Mouse (Mus musculus): ENCODE measurements at regions not wholly inside any gene's neighbourhood (a gene's known extent, or its start where the extent isn't known, plus 50 kb on each side); places are given as distances from the start of the nearest gene placed in this dataset.

GRCm38 (mm10) chr11:109032729-109033128, 111.4 kb downstream of the E030025P04Rik start:
- H3K9ac ChIP-seq (ENCODE audit: low read length), result no peak overlapping the region
- H3K27ac ChIP-seq (ENCODE audit: low read depth, low read length), result no peak overlapping the region
- H3K4me3 ChIP-seq (ENCODE audit: low read depth, low read length), result no peak overlapping the region
- peaks cover 7% of the 10 kb centered on the region for H3K4me1 ChIP-seq (ENCODE audit: control insufficient read depth, insufficient read depth, low read length)
- no peaks in the 10 kb centered on the region for H3K36me3 ChIP-seq (ENCODE audit: control insufficient read depth, insufficient read depth, low read length)
- DNase-seq (ENCODE audit: low spot score), result peak; percentile 82
- WGBS, result 9% methylated on average over 6 of the region's 6 CpGs
- H3K4me2 ChIP-seq (ENCODE audit: low read length), result no peak overlapping the region
- no peaks in the 10 kb centered on the region for H3K9me3 ChIP-seq (replicated peaks; ENCODE audit: control insufficient read depth, low read length)
- H3K27me3 ChIP-seq (replicated peaks; ENCODE audit: control insufficient read depth, insufficient read depth, low read length), result no peaks in the 10 kb centered on the region
- ATAC-seq, result peak; percentile 74

- no peak overlapping the region for H3K4me3 ChIP-seq (ENCODE audit: low read depth, low read length)
- no peak for ATAC-seq
- no peaks in the 10 kb centered on the region for H3K36me3 ChIP-seq (ENCODE audit: control insufficient read depth, insufficient read depth, low read length)
These were observed 110.3 kb downstream of the Axin2 start for GRCm38 (mm10) chr11:109030486-109030885.

GRCm38 (mm10) chr11:109029894-109030293, 109.7 kb downstream of the Axin2 start:
- ATAC-seq, result no peak
- 81% methylated on average over 7 of the region's 7 CpGs for WGBS

More at GRCm38 (mm10) chr11:109030486-109030885, 110.3 kb downstream of the Axin2 start:
- Histone ChIP-seq H3K9ac (ENCODE audit: low read length) (no peak overlapping the region), H3K27me3 (replicated peaks; ENCODE audit: control insufficient read depth, insufficient read depth, low read length) (no peaks in the 10 kb centered on the region), H3K4me1 (ENCODE audit: control insufficient read depth, insufficient read depth, low read length) (peaks cover 7% of the 10 kb centered on the region), H3K9me3 (replicated peaks; ENCODE audit: control insufficient read depth, low read length) (no peaks in the 10 kb centered on the region), H3K4me2 (ENCODE audit: low read length) (no peak overlapping the region), H3K27ac (ENCODE audit: low read depth, low read length) (no peak overlapping the region)
- WGBS, result 23% methylated on average over 3 of the region's 3 CpGs
- DNase-seq (ENCODE audit: low spot score), result peak; percentile 70

GRCm38 (mm10) chr11:109014806-109015205, 94.7 kb downstream of the Axin2 start:
- Histone ChIP-seq H3K36me3 (ENCODE audit: control insufficient read depth, insufficient read depth, low read length) (no peaks in the 10 kb centered on the region), H3K27ac (ENCODE audit: low read depth, low read length) (no peak overlapping the region), H3K4me3 (ENCODE audit: low read depth, low read length) (no peak overlapping the region), H3K4me2 (ENCODE audit: low read length) (no peak overlapping the region), H3K9ac (ENCODE audit: low read length) (no peak overlapping the region), H3K27me3 (replicated peaks; ENCODE audit: control insufficient read depth, insufficient read depth, low read length) (no peaks in the 10 kb centered on the region), H3K4me1 (ENCODE audit: control insufficient read depth, insufficient read depth, low read length) (no peaks in the 10 kb centered on the region), H3K9me3 (replicated peaks; ENCODE audit: control insufficient read depth, low read length) (no peaks in the 10 kb centered on the region)
- WGBS, result 80% methylated on average over 7 of the region's 7 CpGs
- no peak for ATAC-seq
- DNase-seq (ENCODE audit: low spot score), result no peak

More at GRCm38 (mm10) chr11:109029894-109030293, 109.7 kb downstream of the Axin2 start:
- Histone ChIP-seq H3K9ac (ENCODE audit: low read length) (no peak overlapping the region), H3K27ac (ENCODE audit: low read depth, low read length) (no peak overlapping the region), H3K9me3 (replicated peaks; ENCODE audit: control insufficient read depth, low read length) (no peaks in the 10 kb centered on the region), H3K36me3 (ENCODE audit: control insufficient read depth, insufficient read depth, low read length) (no peaks in the 10 kb centered on the region), H3K4me2 (ENCODE audit: low read length) (no peak overlapping the region), H3K4me1 (ENCODE audit: control insufficient read depth, insufficient read depth, low read length) (peaks cover 7% of the 10 kb centered on the region), H3K27me3 (replicated peaks; ENCODE audit: control insufficient read depth, insufficient read depth, low read length) (no peaks in the 10 kb centered on the region), H3K4me3 (ENCODE audit: low read depth, low read length) (no peak overlapping the region)
- DNase-seq (ENCODE audit: low spot score), result no peak

- WGBS, result 93% methylated on average over 6 of the region's 6 CpGs
- Histone ChIP-seq H3K36me3 (ENCODE audit: control insufficient read depth, insufficient read depth, low read length) (no peaks in the 10 kb centered on the region), H3K9me3 (replicated peaks; ENCODE audit: control insufficient read depth, low read length) (no peaks in the 10 kb centered on the region), H3K9ac (ENCODE audit: low read length) (no peak overlapping the region), H3K4me1 (ENCODE audit: control insufficient read depth, insufficient read depth, low read length) (no peaks in the 10 kb centered on the region), H3K27me3 (replicated peaks; ENCODE audit: control insufficient read depth, insufficient read depth, low read length) (no peaks in the 10 kb centered on the region), H3K4me2 (ENCODE audit: low read length) (no peak overlapping the region), H3K27ac (ENCODE audit: low read depth, low read length) (no peak overlapping the region), H3K4me3 (ENCODE audit: low read depth, low read length) (no peak overlapping the region)
- DNase-seq (ENCODE audit: low spot score) (no peak), ATAC-seq (no peak)
These were observed 91.0 kb downstream of the Axin2 start for GRCm38 (mm10) chr11:109011161-109011560.

GRCm38 (mm10) chr11:109008872-109009271, 88.7 kb downstream of the Axin2 start:
- ATAC-seq (no peak), DNase-seq (ENCODE audit: low spot score) (no peak)
- WGBS, result 74% methylated on average over 2 of the region's 2 CpGs
- Histone ChIP-seq H3K27me3 (replicated peaks; ENCODE audit: control insufficient read depth, insufficient read depth, low read length) (no peaks in the 10 kb centered on the region), H3K9me3 (replicated peaks; ENCODE audit: control insufficient read depth, low read length) (no peaks in the 10 kb centered on the region), H3K4me2 (ENCODE audit: low read length) (no peak overlapping the region), H3K36me3 (ENCODE audit: control insufficient read depth, insufficient read depth, low read length) (no peaks in the 10 kb centered on the region), H3K27ac (ENCODE audit: low read depth, low read length) (no peak overlapping the region), H3K4me3 (ENCODE audit: low read depth, low read length) (no peak overlapping the region), H3K9ac (ENCODE audit: low read length) (no peak overlapping the region), H3K4me1 (ENCODE audit: control insufficient read depth, insufficient read depth, low read length) (no peaks in the 10 kb centered on the region)

GRCm38 (mm10) chr11:109005681-109006080, 85.5 kb downstream of the Axin2 start:
- no peaks in the 10 kb centered on the region for H3K27me3 ChIP-seq (replicated peaks; ENCODE audit: control insufficient read depth, insufficient read depth, low read length)
- H3K4me2 ChIP-seq (ENCODE audit: low read length), result no peak overlapping the region
- H3K27ac ChIP-seq (ENCODE audit: low read depth, low read length), result no peak overlapping the region
- no peaks in the 10 kb centered on the region for H3K9me3 ChIP-seq (replicated peaks; ENCODE audit: control insufficient read depth, low read length)
- no peak overlapping the region for H3K9ac ChIP-seq (ENCODE audit: low read length)
- 95% methylated on average over 11 of the region's 11 CpGs for WGBS
- DNase-seq (ENCODE audit: low spot score) (no peak), ATAC-seq (no peak)
- no peak overlapping the region for H3K4me3 ChIP-seq (ENCODE audit: low read depth, low read length)
- H3K4me1 ChIP-seq (ENCODE audit: control insufficient read depth, insufficient read depth, low read length), result no peaks in the 10 kb centered on the region
- no peaks in the 10 kb centered on the region for H3K36me3 ChIP-seq (ENCODE audit: control insufficient read depth, insufficient read depth, low read length)

Data from forebrain, embryonic 14.5 days (tissue).